Mouse (Mus musculus): ENCODE data around the gene Rnf111. TPM values are rescaled to one million over a fixed set of nuclear protein-coding genes. Genes with fewer than 3 reads are reported as not detected.
"Not testable (repeated sequence)": the region's sequence is repeated elsewhere in the genome, so short reads cannot be mapped to it uniquely, and the experiment has no call there.

Gene Rnf111
- polyA plus RNA-seq, 1 experiment from 2014 or later = 46.2 TPM

GRCm38 (mm10) chr9:70483495-70483894, 20.0 kb downstream of the Rnf111 start:
- 91% methylated on average over 5 of the region's 5 CpGs for WGBS

GRCm38 (mm10) chr9:70481872-70482271, 21.7 kb downstream of the Rnf111 start:
- ATAC-seq (ENCODE audit: insufficient read depth, low FRiP score, low TSS enrichment) = no peak
- no peaks in the 10 kb centered on the region for H3K9me3 ChIP-seq (ENCODE audit: control insufficient read depth, low read length)

More at GRCm38 (mm10) chr9:70483495-70483894, 20.0 kb downstream of the Rnf111 start:
- no peak for DNase-seq (ENCODE audit: low spot score)
- Histone ChIP-seq H3K4me3 (ENCODE audit: low read depth, low read length) (no peak overlapping the region), H3K27me3 (ENCODE audit: control insufficient read depth, insufficient read depth, low read length) (no peaks in the 10 kb centered on the region), H3K9me3 (ENCODE audit: control insufficient read depth, low read length) (no peaks in the 10 kb centered on the region), H3K9ac (ENCODE audit: low read length) (no peak overlapping the region), H3K4me2 (ENCODE audit: low read depth) (no peak overlapping the region), H3K4me1 (ENCODE audit: control insufficient read depth, insufficient read depth, low read length) (no peaks in the 10 kb centered on the region), H3K36me3 (ENCODE audit: control insufficient read depth, insufficient read depth, low read length) (no peaks in the 10 kb centered on the region; the same call in 1 of the 2 replicates), H3K27ac (ENCODE audit: low read depth, low read length) (no peak overlapping the region)
- ATAC-seq (ENCODE audit: insufficient read depth, low FRiP score, low TSS enrichment) = no peak

GRCm38 (mm10) chr9:70477229-70477628, 26.3 kb downstream of the Rnf111 start:
- no peak overlapping the region for H3K27ac ChIP-seq (ENCODE audit: low read depth, low read length)
- ATAC-seq (ENCODE audit: insufficient read depth, low FRiP score, low TSS enrichment) = no peak
- peaks cover 6% of the 10 kb centered on the region for H3K36me3 ChIP-seq (ENCODE audit: control insufficient read depth, insufficient read depth, low read length)
- H3K9me3 ChIP-seq (ENCODE audit: control insufficient read depth, low read length) = no peaks in the 10 kb centered on the region
- H3K4me3 ChIP-seq (ENCODE audit: low read depth, low read length) = no peak overlapping the region
- DNase-seq (ENCODE audit: low spot score) = no peak
- no peaks in the 10 kb centered on the region for H3K4me1 ChIP-seq (ENCODE audit: control insufficient read depth, insufficient read depth, low read length)
- H3K9ac ChIP-seq (ENCODE audit: low read length) = no peak overlapping the region
- WGBS = 87% methylated on average over 3 of the region's 3 CpGs
- no peak overlapping the region for H3K4me2 ChIP-seq (ENCODE audit: low read depth)
- H3K27me3 ChIP-seq (ENCODE audit: control insufficient read depth, insufficient read depth, low read length) = no peaks in the 10 kb centered on the region

More at GRCm38 (mm10) chr9:70481872-70482271, 21.7 kb downstream of the Rnf111 start:
- DNase-seq (ENCODE audit: low spot score) = no peak
- H3K9ac ChIP-seq (ENCODE audit: low read length) = no peak overlapping the region
- no peaks in the 10 kb centered on the region; the same call in 1 of the 2 replicates for H3K36me3 ChIP-seq (ENCODE audit: control insufficient read depth, insufficient read depth, low read length)
- no peak overlapping the region for H3K4me2 ChIP-seq (ENCODE audit: low read depth)
- no peaks in the 10 kb centered on the region for H3K4me1 ChIP-seq (ENCODE audit: control insufficient read depth, insufficient read depth, low read length)
- no peaks in the 10 kb centered on the region for H3K27me3 ChIP-seq (ENCODE audit: control insufficient read depth, insufficient read depth, low read length)
- no peak overlapping the region for H3K4me3 ChIP-seq (ENCODE audit: low read depth, low read length)
- H3K27ac ChIP-seq (ENCODE audit: low read depth, low read length) = no peak overlapping the region

GRCm38 (mm10) chr9:70475777-70476270, 27.7 kb downstream of the Rnf111 start:
- no peaks in the 10 kb centered on the region for H3K27me3 ChIP-seq (ENCODE audit: control insufficient read depth, insufficient read depth, low read length)
- no peaks in the 10 kb centered on the region for H3K4me1 ChIP-seq (ENCODE audit: control insufficient read depth, insufficient read depth, low read length)
- DNase-seq (ENCODE audit: low spot score) (no peak), ATAC-seq (ENCODE audit: insufficient read depth, low FRiP score, low TSS enrichment) (no peak)
- H3K36me3 ChIP-seq (ENCODE audit: control insufficient read depth, insufficient read depth, low read length) = peaks cover 6% of the 10 kb centered on the region
- no peak overlapping the region for H3K4me3 ChIP-seq (ENCODE audit: low read depth, low read length)
- H3K4me2 ChIP-seq (ENCODE audit: low read depth) = no peak overlapping the region
- no peak overlapping the region for H3K9ac ChIP-seq (ENCODE audit: low read length)
- H3K9me3 ChIP-seq (ENCODE audit: control insufficient read depth, low read length) = no peaks in the 10 kb centered on the region
- H3K27ac ChIP-seq (ENCODE audit: low read depth, low read length) = no peak overlapping the region
- 96% methylated on average over 9 of the region's 9 CpGs for WGBS

- H3K4me3 ChIP-seq (ENCODE audit: low read depth, low read length) = no peak overlapping the region
- peaks cover 6% of the 10 kb centered on the region for H3K36me3 ChIP-seq (ENCODE audit: control insufficient read depth, insufficient read depth, low read length)
- H3K4me1 ChIP-seq (ENCODE audit: control insufficient read depth, insufficient read depth, low read length) = no peaks in the 10 kb centered on the region
- WGBS = 96% methylated on average over 1 of the region's 1 CpGs
- ATAC-seq (ENCODE audit: insufficient read depth, low FRiP score, low TSS enrichment) (no peak), DNase-seq (ENCODE audit: low spot score) (no peak)
- no peak overlapping the region for H3K27ac ChIP-seq (ENCODE audit: low read depth, low read length)
- no peaks in the 10 kb centered on the region for H3K9me3 ChIP-seq (ENCODE audit: control insufficient read depth, low read length)
- no peak overlapping the region for H3K9ac ChIP-seq (ENCODE audit: low read length)
- H3K4me2 ChIP-seq (ENCODE audit: low read depth) = no peak overlapping the region
- H3K27me3 ChIP-seq (ENCODE audit: control insufficient read depth, insufficient read depth, low read length) = no peaks in the 10 kb centered on the region
These were observed 30.1 kb downstream of the Rnf111 start for GRCm38 (mm10) chr9:70473400-70473799.

- not testable (repeated sequence) for H3K36me3 ChIP-seq (ENCODE audit: control insufficient read depth, insufficient read depth, low read length); H3K9ac ChIP-seq (ENCODE audit: low read length); H3K9me3 ChIP-seq (ENCODE audit: control insufficient read depth, low read length); H3K4me2 ChIP-seq (ENCODE audit: low read depth); H3K27ac ChIP-seq (ENCODE audit: low read depth, low read length); DNase-seq (ENCODE audit: low spot score); H3K27me3 ChIP-seq (ENCODE audit: control insufficient read depth, insufficient read depth, low read length); ATAC-seq (ENCODE audit: insufficient read depth, low FRiP score, low TSS enrichment); H3K4me1 ChIP-seq (ENCODE audit: control insufficient read depth, insufficient read depth, low read length); H3K4me3 ChIP-seq (ENCODE audit: low read depth, low read length)
- 93% methylated on average over 9 of the region's 13 CpGs for WGBS
These were observed 40.4 kb downstream of the Rnf111 start for GRCm38 (mm10) chr9:70463091-70463490.

- H3K27ac ChIP-seq (ENCODE audit: low read depth, low read length) = no peak overlapping the region
- no peak overlapping the region for H3K9ac ChIP-seq (ENCODE audit: low read length)
- WGBS = 92% methylated on average over 2 of the region's 2 CpGs
- no peak overlapping the region for H3K4me2 ChIP-seq (ENCODE audit: low read depth)
- H3K27me3 ChIP-seq (ENCODE audit: control insufficient read depth, insufficient read depth, low read length) = no peaks in the 10 kb centered on the region
- H3K4me1 ChIP-seq (ENCODE audit: control insufficient read depth, insufficient read depth, low read length) = no peaks in the 10 kb centered on the region
- no peak overlapping the region for H3K4me3 ChIP-seq (ENCODE audit: low read depth, low read length)
- ATAC-seq (ENCODE audit: insufficient read depth, low FRiP score, low TSS enrichment) (no peak), DNase-seq (ENCODE audit: low spot score) (no peak)
- H3K36me3 ChIP-seq (ENCODE audit: control insufficient read depth, insufficient read depth, low read length) = peaks cover 8% of the 10 kb centered on the region
- no peaks in the 10 kb centered on the region for H3K9me3 ChIP-seq (ENCODE audit: control insufficient read depth, low read length)
These were observed 51.2 kb downstream of the Rnf111 start for GRCm38 (mm10) chr9:70452371-70452770.

- 95% methylated on average over 5 of the region's 5 CpGs for WGBS
- DNase-seq (ENCODE audit: low spot score) = no peak
- no peak for ATAC-seq (ENCODE audit: insufficient read depth, low FRiP score, low TSS enrichment)
- no peak overlapping the region for H3K27ac ChIP-seq (ENCODE audit: low read depth, low read length)
- no peaks in the 10 kb centered on the region for H3K9me3 ChIP-seq (ENCODE audit: control insufficient read depth, low read length)
- H3K27me3 ChIP-seq (ENCODE audit: control insufficient read depth, insufficient read depth, low read length) = no peaks in the 10 kb centered on the region
- no peak overlapping the region for H3K4me3 ChIP-seq (ENCODE audit: low read depth, low read length)
- H3K4me2 ChIP-seq (ENCODE audit: low read depth) = no peak overlapping the region
- H3K36me3 ChIP-seq (ENCODE audit: control insufficient read depth, insufficient read depth, low read length) = peaks cover 8% of the 10 kb centered on the region
- H3K9ac ChIP-seq (ENCODE audit: low read length) = no peak overlapping the region
- H3K4me1 ChIP-seq (ENCODE audit: control insufficient read depth, insufficient read depth, low read length) = no peaks in the 10 kb centered on the region
These were observed 54.5 kb downstream of the Rnf111 start for GRCm38 (mm10) chr9:70449072-70449471.

GRCm38 (mm10) chr9:70439959-70440358, 63.6 kb downstream of the Rnf111 start:
- 98% methylated on average over 4 of the region's 4 CpGs for WGBS
- H3K9me3 ChIP-seq (ENCODE audit: control insufficient read depth, low read length) = no peaks in the 10 kb centered on the region
- H3K27me3 ChIP-seq (ENCODE audit: control insufficient read depth, insufficient read depth, low read length) = no peaks in the 10 kb centered on the region
- no peak for DNase-seq (ENCODE audit: low spot score)
- H3K4me2 ChIP-seq (ENCODE audit: low read depth) = no peak overlapping the region
- H3K4me1 ChIP-seq (ENCODE audit: control insufficient read depth, insufficient read depth, low read length) = no peaks in the 10 kb centered on the region
- no peak overlapping the region for H3K4me3 ChIP-seq (ENCODE audit: low read depth, low read length)
- peaks cover 11% of the 10 kb centered on the region for H3K36me3 ChIP-seq (ENCODE audit: control insufficient read depth, insufficient read depth, low read length)
- ATAC-seq (ENCODE audit: insufficient read depth, low FRiP score, low TSS enrichment) = no peak
- H3K9ac ChIP-seq (ENCODE audit: low read length) = no peak overlapping the region
- H3K27ac ChIP-seq (ENCODE audit: low read depth, low read length) = no peak overlapping the region

All from neural tube, embryonic 11.5 days (tissue).